Mouse (Mus musculus) pancreas, adult 10 weeks (tissue): ENCODE results near the gene Erlec1. TPM values are rescaled to one million over a fixed set of nuclear protein-coding genes. Genes with fewer than 3 reads are reported as not detected.

Source experiments
- polyA plus RNA-seq: library from polyadenylated mRNA; stranded (reverse); fragments of 350-450 nt; fragmentation: Illumina TruSeq; extraction: RNeasy Lipid Tissue Mini Kit (QIAGEN cat#74804); gene quantifications from one replicate; pipeline ENCODE4 v1.2.3, GENCODE M21; 2015; ENCODE audit warnings: low read depth, low replicate concordance; ENCODE audit not compliant: insufficient read depth

Erlec1 gene
- polyA plus RNA-seq = 16.5 TPM

GRCm38 (mm10) chr11:30954279-30954725 is at the start of gene Erlec1:
TSS of gene Erlec1 (minus strand) at chr11:30954335.

GRCm38 (mm10) chr11:30985877-30986624 is 31.9 kb upstream of the Erlec1 start, which contains the start of gene Chac2:
TSS of gene Chac2 (minus strand) at chr11:30986350.

GRCm38 (mm10) chr11:30885171-30885871 is 68.8 kb downstream of the Erlec1 start, which contains the start of the genes Gpr75 and Asb3:
TSS of gene Gpr75 (plus strand) at chr11:30885358.
TSS of gene Asb3 (plus strand) at chr11:30885416.

Other genes with a start within 250 kb of the Erlec1 start
- gene Psme4, start 182.6 kb downstream of the Erlec1 start, polyA plus RNA-seq = 12.0 TPM
- gene Gpr75, start 69.0 kb downstream of the Erlec1 start, polyA plus RNA-seq = not detected
- 2.1 TPM for gene Asb3, start 68.9 kb downstream of the Erlec1 start, polyA plus RNA-seq
- gene Chac2, start 32.0 kb upstream of the Erlec1 start, polyA plus RNA-seq = 6.2 TPM
- not detected for gene Gm17332, start 228.1 kb upstream of the Erlec1 start, polyA plus RNA-seq